Mouse (Mus musculus): ENCODE measurements around the gene Srp54c. TPM values are rescaled to one million over a fixed set of nuclear protein-coding genes. Genes with fewer than 3 reads are reported as not detected.
"Not testable (repeated sequence)": the region's sequence is repeated elsewhere in the genome, so short reads cannot be mapped to it uniquely, and the experiment has no call there.

Gene Srp54c
- total RNA-seq (2021) (10 to 100 TPM; 42.0 to 85.9 TPM), polyA plus RNA-seq (2012; rRNA removed) (4.1 and 8.5 TPM in 2 replicates)
- long read RNA-seq, transcript Srp54c-202 (16 exons, 3,642 nt) = major isoform, 34 of 39 reads
- long read RNA-seq, partial matches to known transcripts = 1 of 39 reads
- long read RNA-seq, other reads (novel, unspliced or antisense) = 4 of 39 reads

DNA sequence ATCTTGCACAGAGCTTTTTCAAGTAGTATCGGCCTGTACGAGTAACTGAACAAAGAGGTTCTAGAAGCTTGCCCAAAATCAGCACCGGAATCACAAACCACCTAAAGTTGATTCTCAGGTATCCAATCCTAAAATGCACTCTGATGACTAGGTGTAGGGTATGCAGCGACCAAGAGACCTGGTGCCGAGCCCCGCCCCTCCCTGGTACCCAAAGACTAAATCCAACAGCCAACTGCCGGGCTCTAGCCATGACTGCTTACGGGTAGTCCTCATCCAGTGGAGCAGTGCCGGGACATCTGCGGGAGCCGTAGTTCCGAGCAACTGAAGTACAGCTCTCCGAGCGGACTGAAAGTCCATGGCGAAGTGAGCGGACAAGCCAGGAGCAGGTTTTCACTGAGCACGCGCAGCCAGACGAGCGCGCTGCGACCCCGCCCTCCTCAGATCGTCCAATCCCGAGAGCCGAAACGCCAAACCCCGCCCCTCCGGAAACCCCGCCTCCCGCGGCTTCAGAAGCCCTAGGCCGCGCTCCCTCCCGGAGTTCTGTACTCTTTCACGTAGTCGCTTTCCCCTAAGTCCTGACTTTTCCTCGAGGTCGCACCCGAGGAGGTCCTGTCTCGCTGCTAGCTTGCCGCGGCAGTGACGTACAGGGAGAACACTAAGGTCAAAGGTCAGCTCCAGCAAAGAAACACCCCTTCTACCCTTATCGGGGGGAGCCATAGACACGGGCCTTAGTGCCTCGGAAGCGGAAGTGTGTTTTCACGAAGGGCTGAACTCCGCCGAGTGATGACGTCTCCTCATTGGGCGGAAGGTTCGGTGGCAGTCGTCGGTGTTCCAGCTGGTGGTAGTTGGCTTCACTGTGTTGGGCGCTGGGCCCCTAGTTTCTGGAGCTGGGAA lies at the start of gene Srp54c:
Gene Srp54c, plus strand, starts transcription at position 543 of the 894 bp plus-strand sequence.
- not testable (repeated sequence) for DNase-seq

DNA sequence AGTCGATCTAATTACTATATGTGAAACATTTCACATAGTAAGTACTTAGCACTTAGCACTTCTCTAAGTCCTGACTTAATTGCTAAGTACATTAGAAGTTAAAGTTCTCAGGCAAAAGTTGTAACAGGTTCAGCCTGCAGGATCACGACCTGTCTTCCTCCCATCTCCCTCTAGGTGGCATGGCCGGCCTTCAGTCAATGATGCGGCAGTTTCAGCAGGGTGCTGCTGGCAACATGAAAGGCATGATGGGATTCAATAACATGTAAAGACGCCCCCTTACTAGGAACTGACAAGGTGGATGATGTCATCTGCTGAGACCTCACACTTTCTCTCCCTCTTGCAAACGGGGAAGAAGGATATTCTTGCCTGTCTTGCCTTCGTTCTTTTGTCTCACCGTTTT lies 42.3 kb upstream of the Srp54c start:
- DNase-seq = not testable (repeated sequence)

DNA sequence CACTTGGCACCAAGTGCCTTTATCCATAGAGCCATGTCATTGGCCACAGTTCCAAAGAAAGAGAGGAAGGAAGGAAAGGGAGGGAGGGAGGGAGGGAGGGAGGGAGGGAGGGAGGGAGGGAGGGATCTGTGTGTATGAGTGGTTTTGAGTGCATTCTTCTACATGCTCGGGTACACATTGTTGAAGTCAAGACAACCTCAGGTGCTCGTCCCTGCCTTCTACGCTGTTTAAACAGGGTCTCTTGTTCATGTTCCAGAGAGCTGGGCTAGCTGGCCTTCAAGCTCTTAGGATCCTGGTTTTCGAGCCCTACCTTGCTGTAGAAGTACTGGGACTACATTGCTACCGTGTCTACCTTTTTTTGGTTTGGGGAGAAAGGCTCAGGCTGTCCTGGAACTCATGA lies 40.8 kb upstream of the Srp54c start:
- not testable (repeated sequence) for DNase-seq

DNA sequence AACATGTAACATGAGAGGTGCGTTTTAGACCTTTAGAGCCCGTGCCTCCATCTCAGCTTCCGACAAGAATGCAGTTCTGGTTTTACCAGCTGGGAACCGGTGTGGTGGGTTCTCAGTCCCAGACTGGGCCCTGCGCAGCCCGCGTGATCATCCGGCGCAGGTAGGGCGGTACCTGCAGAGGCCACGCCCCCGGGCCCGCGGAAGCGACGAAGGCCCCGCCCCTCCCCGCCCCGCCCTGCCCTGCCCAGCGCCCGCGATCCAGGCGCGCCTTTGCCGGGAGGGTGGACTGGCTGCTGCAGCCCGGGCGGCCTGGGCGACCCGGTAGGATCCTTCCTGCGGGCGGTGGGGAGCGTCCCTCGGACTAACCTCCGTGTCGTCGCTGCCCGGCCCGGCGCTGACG lies 30.7 kb upstream of the Srp54c start, which contains the start of gene 1700047I17Rik2:
Gene 1700047I17Rik2, plus strand, starts transcription at position 287 of the 400 bp plus-strand sequence.
- DNase-seq = not testable (repeated sequence)

DNA sequence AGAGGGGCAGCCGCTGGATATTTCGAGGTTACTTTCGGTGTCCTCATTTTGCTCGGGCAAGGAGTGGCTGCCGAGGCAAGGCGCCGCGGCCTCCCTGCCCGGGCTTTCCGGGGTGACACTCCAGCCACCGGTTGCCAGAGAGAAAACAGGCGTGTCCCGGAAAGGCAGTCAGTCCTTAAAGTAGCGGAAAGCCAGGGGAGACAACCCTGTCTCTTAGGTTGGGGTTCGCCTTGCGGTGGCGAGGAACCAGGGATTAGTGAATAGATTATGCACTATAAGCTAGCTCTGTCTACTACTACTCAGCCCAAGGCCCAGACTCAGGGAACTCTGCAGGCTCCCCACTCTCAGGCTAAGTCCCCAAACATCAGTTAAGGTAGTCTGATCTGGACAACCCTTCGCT lies 30.2 kb upstream of the Srp54c start:
- not testable (repeated sequence) for DNase-seq

DNA sequence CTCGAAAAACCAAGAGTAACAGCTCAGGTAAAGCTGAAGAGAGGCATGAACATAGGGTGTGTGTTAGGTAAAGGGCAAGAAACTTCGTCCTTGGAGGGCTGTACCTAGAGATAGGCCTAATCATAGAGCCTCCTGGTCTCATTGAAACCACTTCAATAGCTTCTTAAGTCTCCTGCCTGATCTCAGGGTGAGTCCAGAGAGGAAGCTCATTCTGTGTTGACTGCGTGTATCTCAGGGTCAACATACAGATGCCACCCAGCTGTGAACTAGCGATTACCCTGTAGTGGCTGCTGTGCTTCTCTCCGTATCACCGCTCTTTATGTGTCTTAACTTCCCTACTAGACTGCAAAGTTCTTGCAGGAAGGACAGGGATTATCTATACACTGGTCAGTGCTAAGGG lies 17.0 kb upstream of the Srp54c start:
- not testable (repeated sequence) for DNase-seq

DNA sequence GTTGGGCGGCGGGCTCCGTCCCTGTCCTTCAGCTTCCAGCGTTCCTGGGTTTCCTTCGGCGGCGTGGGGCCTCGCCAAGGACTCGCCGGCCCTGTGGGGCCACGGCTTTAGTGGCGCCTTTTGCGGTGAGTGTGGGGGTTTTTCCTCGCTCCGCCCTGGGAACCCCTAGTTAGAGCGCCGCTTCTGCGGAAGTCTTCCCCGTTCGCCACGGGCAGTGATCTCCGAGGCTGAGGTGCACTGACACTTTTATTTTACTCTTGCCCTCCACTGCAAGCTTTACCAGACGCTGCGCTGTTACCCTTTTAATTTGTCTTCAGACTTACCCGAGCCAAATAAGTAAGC lies 523 bp downstream of the Srp54c start:
- peak; percentile 8 for DNase-seq

DNA sequence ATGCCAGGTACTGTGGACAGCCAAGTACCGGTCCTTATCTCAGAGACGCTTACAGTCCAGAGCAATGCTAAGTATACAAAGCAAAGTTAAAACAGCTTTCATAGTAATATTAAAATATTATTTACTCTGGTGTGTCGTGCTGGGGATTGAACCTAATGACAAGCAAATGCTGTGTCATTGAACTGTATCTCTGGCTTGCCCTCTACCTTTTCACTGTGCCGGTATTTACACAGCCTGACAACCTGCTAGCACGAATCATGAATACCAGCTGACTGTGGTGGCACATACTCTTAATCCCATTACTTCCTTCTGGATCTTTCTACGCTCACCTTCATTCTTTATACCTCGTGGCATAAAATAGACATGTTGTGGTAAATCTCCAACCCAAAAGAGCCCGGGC lies 12.3 kb downstream of the Srp54c start:
- not testable (repeated sequence) for DNase-seq

DNA sequence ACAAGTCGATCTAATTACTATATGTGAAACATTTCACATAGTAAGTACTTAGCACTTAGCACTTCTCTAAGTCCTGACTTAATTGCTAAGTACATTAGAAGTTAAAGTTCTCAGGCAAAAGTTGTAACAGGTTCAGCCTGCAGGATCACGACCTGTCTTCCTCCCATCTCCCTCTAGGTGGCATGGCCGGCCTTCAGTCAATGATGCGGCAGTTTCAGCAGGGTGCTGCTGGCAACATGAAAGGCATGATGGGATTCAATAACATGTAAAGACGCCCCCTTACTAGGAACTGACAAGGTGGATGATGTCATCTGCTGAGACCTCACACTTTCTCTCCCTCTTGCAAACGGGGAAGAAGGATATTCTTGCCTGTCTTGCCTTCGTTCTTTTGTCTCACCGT lies 32.0 kb downstream of the Srp54c start:
- DNase-seq = not testable (repeated sequence)

DNA sequence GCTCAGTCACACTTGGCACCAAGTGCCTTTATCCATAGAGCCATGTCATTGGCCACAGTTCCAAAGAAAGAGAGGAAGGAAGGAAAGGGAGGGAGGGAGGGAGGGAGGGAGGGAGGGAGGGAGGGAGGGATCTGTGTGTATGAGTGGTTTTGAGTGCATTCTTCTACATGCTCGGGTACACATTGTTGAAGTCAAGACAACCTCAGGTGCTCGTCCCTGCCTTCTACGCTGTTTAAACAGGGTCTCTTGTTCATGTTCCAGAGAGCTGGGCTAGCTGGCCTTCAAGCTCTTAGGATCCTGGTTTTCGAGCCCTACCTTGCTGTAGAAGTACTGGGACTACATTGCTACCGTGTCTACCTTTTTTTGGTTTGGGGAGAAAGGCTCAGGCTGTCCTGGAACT lies 33.4 kb downstream of the Srp54c start:
- DNase-seq = not testable (repeated sequence)

DNA sequence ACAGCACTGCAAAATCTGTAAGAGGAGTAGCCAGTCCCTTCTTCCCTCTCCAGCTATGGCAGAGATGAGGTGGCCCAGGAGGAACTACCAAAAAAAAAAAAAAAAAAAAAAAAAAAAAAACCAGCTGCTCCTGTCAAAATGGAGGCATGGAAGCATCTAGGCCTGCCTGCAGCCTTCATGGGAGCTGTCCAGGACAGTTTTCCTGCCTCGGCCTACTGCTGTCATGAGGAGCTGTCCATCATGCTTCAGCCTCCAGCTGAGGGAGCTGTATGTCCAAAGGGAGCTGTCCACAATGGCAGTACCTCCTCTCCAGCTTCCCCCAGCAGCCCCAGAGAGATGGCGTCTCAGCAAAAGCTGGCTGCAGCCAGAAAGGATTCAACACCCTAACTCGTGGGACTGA lies 42.3 kb downstream of the Srp54c start:
- DNase-seq = no peak

DNA sequence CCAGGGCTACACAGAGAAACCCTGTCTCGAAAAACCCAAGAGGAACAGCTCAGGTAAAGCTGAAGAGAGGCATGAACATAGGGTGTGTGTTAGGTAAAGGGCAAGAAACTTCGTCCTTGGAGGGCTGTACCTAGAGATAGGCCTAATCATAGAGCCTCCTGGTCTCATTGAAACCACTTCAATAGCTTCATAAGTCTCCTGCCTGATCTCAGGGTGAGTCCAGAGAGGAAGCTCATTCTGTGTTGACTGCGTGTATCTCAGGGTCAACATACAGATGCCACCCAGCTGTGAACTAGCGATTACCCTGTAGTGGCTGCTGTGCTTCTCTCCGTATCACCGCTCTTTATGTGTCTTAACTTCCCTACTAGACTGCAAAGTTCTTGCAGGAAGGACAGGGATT lies 47.6 kb downstream of the Srp54c start:
- DNase-seq = not testable (repeated sequence)

DNA sequence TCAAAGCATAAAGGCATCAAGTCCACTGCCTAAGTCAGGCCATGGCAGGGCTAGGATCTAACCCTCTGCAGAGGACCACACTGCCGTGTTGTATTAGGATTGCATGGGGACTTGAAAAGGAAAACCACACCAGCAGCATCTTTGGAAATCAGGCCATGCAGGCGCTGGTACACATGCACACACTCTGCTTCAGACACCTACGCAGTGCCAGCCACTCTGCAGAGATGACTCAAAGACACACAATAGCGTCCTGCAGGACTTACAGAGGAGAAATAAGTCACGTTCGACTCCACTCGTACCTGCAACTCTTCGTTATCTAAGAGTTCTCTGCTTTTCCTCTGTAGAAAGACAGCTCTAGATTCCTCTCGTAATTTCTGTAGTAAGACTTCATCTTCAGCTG lies 68.1 kb downstream of the Srp54c start:
- DNase-seq = no peak

DNA sequence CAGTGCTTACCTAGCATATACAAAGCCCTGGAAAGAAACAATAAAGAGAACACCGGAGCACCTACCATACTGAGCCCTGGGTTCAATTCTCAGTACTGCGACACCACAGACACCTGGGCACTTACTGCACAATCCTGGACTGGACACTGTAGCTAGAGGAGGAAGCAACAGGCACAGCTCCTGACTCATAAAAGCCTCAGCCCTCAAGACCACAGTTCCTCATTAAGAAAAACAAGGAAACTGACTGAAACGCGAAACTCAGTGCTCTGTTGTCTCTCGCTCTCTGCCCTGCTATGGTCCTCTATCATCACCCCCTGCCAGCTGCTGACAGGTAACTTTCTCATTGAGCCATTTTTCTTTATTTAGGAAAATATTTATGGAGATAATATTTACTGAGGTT lies 69.4 kb downstream of the Srp54c start, which contains the start of gene 1110008L16Rik:
Gene 1110008L16Rik, plus strand, starts transcription at position 242 of the 400 bp plus-strand sequence.
- DNase-seq = no peak

DNA sequence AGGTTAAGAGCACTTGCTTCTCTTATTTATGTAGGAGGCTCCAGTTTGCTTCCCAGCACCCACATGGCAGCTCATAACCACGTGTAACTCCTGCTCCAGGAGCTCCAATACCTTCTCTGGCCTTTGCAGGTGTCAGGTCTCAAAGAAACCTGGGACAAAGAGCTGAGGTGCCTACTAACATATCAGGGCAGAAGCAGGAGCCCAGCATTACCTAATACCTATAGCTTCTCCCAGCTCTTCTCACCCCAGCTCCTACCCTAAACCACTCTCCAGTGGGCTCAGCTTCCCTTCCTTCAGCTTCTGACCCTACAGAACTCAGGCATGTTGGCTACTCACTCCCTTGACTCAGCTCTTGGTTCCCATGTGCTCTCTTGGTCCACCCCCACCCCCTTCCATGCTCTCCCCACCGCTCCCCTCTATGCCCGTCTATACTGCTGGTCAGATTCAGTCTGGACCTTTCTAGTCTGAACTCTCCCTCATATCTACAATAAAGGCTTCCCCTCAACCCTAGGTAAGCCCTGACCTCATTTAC lies 70.9 kb downstream of the Srp54c start:
- DNase-seq = no peak

DNA sequence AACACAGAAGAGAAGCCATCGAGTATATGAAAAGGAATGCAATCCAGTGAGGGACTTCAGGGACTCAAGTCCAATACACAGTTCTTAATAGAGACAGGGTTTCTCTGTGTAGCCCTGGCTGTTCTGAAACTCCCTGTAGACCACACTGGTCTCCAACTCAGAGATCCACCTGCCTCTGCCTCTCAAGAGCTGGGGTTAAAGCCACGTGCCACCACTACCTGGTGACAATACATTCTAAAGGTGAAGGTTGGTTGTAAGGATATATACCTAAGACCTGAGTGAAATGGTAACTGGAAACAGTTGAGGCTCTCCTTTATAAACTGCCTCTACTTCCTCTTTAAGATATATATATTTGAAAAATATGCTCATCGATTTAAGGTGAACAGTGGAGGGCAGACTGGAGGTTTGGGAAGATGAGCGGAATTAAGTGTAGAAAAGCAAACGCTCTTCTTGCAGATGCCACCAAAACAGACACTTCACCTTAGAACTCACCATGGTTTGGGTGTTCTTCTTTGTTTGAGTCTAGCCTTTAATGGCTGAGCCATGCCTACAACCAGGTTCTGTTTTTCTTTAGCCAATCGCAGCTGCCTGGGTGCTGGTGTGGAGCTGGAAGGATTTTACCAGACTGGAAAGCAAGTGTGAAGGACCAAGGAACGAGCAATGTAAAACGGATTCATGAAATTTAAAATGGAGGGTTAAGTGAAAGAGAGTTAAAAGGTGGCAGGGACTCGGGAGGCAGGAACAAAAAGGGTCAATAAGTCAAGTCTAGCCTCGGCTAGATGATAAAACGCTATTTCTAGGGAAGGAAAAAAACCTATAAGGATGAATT lies 71.7 kb downstream of the Srp54c start:
- peak; percentile 13 for DNase-seq

DNA sequence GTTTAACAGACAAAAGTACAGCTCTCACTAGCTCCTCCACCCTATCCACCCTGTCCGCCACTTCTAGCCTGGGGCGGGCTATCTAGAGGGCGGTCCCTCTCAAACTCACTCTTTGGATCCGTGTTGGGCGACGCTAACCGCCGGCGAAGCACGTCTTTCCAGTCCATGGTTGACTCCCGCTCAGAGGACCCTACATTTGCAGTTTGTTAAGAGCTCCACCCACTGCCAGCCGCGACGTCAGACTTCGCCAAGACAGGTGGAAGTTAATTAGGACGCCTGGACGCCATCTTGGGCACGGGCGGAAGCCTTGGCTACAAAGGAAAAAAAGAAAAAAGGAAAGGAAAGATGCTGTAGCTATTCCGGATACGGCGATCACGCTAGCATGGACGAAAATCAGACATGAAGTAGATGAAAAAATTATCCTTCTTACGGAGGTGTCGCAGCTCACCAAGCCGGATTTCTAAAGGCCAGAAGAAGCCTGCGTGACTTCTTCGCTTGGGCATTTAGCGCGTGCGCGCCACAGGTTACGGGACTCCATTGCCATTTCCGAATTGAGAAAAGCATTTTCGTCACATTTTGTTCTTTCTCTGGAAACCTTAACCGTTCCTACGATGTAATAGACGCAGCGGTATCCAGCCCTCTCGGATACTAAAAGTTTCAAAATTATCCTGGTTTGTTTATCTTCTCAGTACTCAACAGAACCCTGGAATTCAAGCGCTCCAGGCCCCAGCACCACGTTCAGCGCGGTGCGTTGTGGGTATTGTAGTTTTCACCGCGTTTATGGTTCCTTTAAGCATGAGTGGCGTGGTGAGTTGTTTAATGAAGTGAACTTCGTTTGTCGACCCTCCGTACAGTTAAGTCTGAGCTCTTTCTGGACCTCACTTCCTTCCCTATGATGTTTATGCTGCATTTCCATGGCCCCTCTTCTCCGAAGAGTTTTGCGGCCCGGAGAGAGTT lies 72.8 kb downstream of the Srp54c start, which contains the start of gene Ppp2r3c:
Gene Ppp2r3c, minus strand, starts transcription at position 514 of the 957 bp plus-strand sequence.
- DNase-seq = peak; percentile 94

DNA sequence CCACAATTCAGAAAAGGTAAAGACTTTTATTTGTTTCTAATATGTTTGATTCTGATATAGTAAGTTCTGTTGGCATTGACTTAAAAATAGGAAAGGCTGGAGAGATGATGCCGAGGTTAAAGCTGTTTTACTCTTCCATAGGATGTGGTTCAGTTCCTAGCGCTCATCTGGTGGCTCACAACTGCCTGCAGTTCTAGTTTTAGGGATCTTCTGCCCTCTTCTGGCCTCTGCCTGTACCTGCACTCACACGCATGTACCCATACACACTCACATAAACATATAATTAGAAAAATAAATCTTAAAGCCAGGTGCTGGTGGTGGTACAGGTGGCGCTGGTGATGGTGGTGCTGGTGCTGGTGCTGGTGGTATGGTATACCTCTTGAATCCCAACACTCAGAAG lies 76.4 kb downstream of the Srp54c start:
- DNase-seq = no peak

DNA sequence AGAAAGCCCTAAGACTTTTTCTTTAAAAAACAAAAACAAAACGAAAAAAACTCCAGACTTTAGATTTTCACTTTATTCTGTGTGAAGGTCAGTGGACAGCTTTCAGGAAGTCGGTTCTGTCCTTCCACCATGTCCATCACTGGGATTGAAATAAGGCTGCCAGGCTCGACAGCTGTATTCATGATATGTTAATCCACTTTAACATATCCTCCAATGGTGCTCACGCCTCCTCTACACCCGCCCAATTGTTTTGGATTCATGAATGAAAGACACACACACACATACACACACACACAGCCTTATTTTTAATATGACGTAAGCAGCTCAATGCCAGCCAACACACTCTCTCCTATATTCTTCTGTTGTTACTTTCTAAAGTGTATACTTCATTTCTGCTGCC lies 77.6 kb downstream of the Srp54c start:
- no peak for DNase-seq

DNA sequence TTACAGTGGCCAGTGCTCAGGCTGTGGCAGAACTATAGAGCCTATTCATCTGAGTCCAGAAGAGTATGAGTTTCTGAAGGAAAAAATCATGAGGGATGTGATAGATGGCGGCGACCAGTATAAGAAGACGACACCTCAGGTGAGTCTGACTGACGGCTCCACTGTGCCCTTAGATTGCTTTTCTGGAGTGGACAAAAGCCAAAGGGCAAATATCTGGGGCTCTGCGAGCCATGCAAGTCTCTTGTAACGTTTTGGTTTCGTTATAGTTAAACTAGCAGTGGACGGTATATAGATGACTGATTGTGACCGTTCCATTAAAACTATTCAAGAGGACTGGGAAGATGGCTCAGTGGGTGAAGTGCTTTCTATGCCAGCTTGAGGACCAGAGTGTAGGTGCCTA lies 78.8 kb downstream of the Srp54c start:
- no peak for DNase-seq

DNA sequence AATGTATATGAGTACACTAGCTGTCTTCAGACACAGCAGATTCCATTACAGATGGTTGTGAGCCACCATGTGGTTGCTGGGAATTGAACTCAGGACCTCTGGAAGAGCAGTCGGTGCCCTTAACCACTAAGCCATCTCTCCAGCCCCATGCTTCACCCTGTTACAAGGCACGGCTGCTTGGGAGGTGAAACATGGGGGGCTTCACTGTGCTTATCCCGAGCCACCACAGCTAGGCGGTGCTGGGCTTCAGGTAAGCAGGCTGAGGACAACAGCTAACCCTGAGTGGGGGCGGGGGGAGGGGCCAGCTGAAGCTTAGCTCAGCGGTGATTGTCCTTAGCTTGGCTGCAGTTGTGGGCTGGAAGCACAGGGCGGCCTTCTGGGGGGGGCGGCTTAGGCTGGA lies 79.5 kb downstream of the Srp54c start:
- no peak for DNase-seq

Data from adrenal gland, adult 2 months (tissue).